Mouse (Mus musculus) liver, adult 2 months (tissue): ENCODE data around the gene Smad3.

Source experiments
- CTCF ChIP-seq: fragments of 200-500 bp; IDR thresholded peaks from 2 replicates; pipeline ENCODE4 v1.5.1; 2011; ENCODE audit warnings: low read depth, low read length, control low read depth
- POLR2A ChIP-seq: fragments of 200-500 bp; IDR thresholded peaks from 2 replicates; pipeline ENCODE4 v1.6.1; 2011; ENCODE audit warnings: low read length, control low read depth; ENCODE audit not compliant: insufficient read depth; ENCODE audit errors: extremely low read depth

DNA sequence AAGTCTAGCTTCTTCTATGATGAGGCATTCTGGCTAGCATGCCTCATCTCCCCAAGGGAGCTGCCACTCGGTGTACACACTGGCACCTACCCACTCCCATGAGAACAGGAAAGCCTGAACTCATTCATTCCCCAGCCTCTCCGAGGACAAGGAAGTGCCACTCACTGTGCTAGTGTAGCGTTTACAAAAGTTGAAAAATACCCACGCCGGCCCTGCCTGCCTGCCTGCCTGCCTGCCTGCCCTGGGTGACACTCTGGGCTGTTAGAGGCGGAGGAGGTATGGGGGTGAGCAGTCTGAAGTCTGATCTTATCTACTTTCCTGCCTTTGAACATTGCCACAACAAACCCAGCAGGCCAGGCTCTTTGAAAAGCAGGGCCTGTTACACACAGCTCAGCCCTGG is 37.1 kb downstream of the Smad3 start:
- TF ChIP-seq CTCF = no peak
- no peak for TF ChIP-seq POLR2A
